Mouse (Mus musculus) liver, embryonic 16.5 days (tissue): ENCODE results near the gene Echs1. TPM values are rescaled to one million over a fixed set of nuclear protein-coding genes. Genes with fewer than 3 reads are reported as not detected.
A peak's percentile ranks its signal among the peaks of the same experiment; 100 is the strongest.

ENCODE experiments used
- ATAC-seq: fragments of 200-750 bp; cut with Nextera tagmentation; 2 replicates; pipeline ENCODE4 v1.8.0; 2017; ENCODE audit warnings: low read depth, mild to moderate bottlenecking, moderate number of reproducible peaks, moderate library complexity
- H3K27ac ChIP-seq: fragments of 300-500 bp; sonication (generic); 2 replicates; pipeline ENCODE4 v1.5.1; 2014; ENCODE audit warnings: mild to moderate bottlenecking, low read length
- H3K27me3 ChIP-seq: fragments of 300-500 bp; sonication (generic); 2 replicates; pipeline ENCODE4 v1.6.1; 2014; ENCODE audit warnings: low read depth, low read length, mixed read lengths; ENCODE audit not compliant: control insufficient read depth, insufficient read depth
- H3K36me3 ChIP-seq: fragments of 300-500 bp; sonication (generic); 2 replicates; pipeline ENCODE4 v1.6.1; 2014; ENCODE audit warnings: mild to moderate bottlenecking; ENCODE audit not compliant: control insufficient read depth, insufficient read depth
- H3K4me1 ChIP-seq: fragments of 300-500 bp; sonication (generic); 2 replicates; pipeline ENCODE4 v1.6.1; 2014; ENCODE audit warnings: low read depth, low read length, mixed read lengths; ENCODE audit not compliant: control insufficient read depth
- H3K4me2 ChIP-seq: fragments of 300-500 bp; sonication (generic); 2 replicates; pipeline ENCODE4 v1.6.1; 2014; ENCODE audit warnings: low read depth, low read length, mixed read lengths
- H3K4me3 ChIP-seq: fragments of 300-500 bp; sonication (generic); 2 replicates; pipeline ENCODE4 v1.5.1; 2014; ENCODE audit warnings: low read depth, mild to moderate bottlenecking, low read length
- H3K9ac ChIP-seq: fragments of 300-500 bp; sonication (generic); 2 replicates; pipeline ENCODE4 v1.6.1; 2014; ENCODE audit warnings: low read depth, low read length
- H3K9me3 ChIP-seq: fragments of 300-500 bp; sonication (generic); replicated peaks from 2 replicates; pipeline ENCODE4 v1.6.1; 2016; ENCODE audit warnings: low read length; ENCODE audit not compliant: control insufficient read depth
- WGBS: fragments of 180-500 bp; shearing (Covaris S2); extraction: QIAGEN DNeasy Blood & Tissue Kit; methylation state at CpG from one replicate; pipeline ENCODE4 v1.1.7; 2014; ENCODE audit not compliant: insufficient replicate concordance; 5-methylcytosine and 5-hydroxymethylcytosine counted together
- polyA plus RNA-seq: library from polyadenylated mRNA; unstranded; fragments of >200 nt; fragmentation: Nextera tagmentation; extraction: Ambion mirVana; gene quantifications from 2 replicates; pipeline ENCODE4 v1.2.1, GENCODE M21; 2015

Echs1 gene
- polyA plus RNA-seq, 1 experiment from 2014 or later: 131 TPM

- 74% methylated on average over 10 of the region's 10 CpGs for WGBS
- Histone ChIP-seq H3K9me3 (no peaks in the 10 kb centered on the region), H3K4me3 (no peak overlapping the region), H3K4me2 (peak overlapping the region; percentile 76), H3K27me3 (no peaks in the 10 kb centered on the region), H3K27ac (no peak overlapping the region), H3K4me1 (peaks cover 2% of the 10 kb centered on the region), H3K9ac (no peak overlapping the region), H3K36me3 (no peaks in the 10 kb centered on the region)
- ATAC-seq: no peak
These were observed 14.8 kb downstream of the Echs1 start for GRCm38 (mm10) chr7:140101498-140101897.

DNA sequence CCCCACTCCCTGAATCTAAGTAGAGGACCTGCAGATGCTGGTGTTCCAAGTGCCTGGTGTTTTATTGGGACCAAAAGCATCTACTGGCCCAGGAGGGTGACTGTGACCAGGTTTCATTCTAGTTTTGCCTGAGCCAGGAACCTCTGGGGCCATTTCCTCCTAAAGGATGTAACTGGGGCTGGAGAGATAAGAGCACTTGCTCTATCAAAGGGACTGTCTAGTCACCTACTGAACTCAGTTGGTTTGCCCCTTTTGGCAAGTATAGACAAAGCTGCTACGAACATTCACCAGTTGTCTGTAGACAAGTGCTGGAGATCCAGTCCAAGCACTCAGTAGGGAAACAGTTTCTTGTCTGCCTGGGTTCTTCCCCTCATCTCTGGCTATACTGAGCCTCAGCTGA, 17.8 kb downstream of the Echs1 start:
- Histone ChIP-seq H3K4me2 (no peak overlapping the region), H3K27ac (no peak overlapping the region), H3K36me3 (no peaks in the 10 kb centered on the region), H3K27me3 (no peaks in the 10 kb centered on the region), H3K9me3 (no peaks in the 10 kb centered on the region), H3K4me1 (peaks cover 2% of the 10 kb centered on the region), H3K4me3 (no peak overlapping the region), H3K9ac (no peak overlapping the region)
- 40% methylated on average over 1 of the region's 1 CpGs for WGBS
- no peak for ATAC-seq

- H3K27me3 ChIP-seq: no peaks in the 10 kb centered on the region
- no peak overlapping the region for H3K27ac ChIP-seq
- no peak overlapping the region for H3K9ac ChIP-seq
- H3K4me1 ChIP-seq: no peaks in the 10 kb centered on the region
- ATAC-seq: no peak
- no peak overlapping the region for H3K4me2 ChIP-seq
- no peak overlapping the region for H3K4me3 ChIP-seq
- no peaks in the 10 kb centered on the region for H3K9me3 ChIP-seq
- H3K36me3 ChIP-seq: no peaks in the 10 kb centered on the region
These were observed 20.2 kb downstream of the Echs1 start for GRCm38 (mm10) chr7:140096055-140096454.

DNA sequence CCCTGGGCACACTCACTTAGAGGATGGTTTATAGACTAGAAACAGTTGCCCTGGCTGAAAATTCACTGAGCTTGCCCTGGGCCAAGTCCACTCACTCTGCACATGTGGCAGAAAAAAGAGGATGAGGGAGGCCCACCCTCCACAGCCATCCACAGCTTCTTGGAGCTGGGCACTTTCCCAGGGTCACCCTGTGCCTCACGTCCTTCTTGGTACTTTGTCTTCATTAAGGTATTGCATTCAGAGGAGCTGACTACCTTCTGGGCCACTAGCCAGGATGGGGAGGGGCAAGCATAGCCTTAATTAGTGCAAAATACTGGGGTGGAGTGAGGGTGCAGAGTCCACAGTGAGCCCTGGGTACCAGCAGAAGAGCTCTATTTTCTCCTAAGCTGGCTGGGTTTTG, 20.7 kb downstream of the Echs1 start:
- ATAC-seq: no peak
- H3K4me2 ChIP-seq: no peak overlapping the region

GRCm38 (mm10) chr7:140094954-140095353, 21.3 kb downstream of the Echs1 start:
- no peak overlapping the region for H3K27ac ChIP-seq
- WGBS: 47% methylated on average over 5 of the region's 5 CpGs
- H3K4me2 ChIP-seq: no peak overlapping the region
- no peaks in the 10 kb centered on the region for H3K27me3 ChIP-seq
- no peaks in the 10 kb centered on the region for H3K36me3 ChIP-seq
- H3K9me3 ChIP-seq: no peaks in the 10 kb centered on the region
- no peaks in the 10 kb centered on the region for H3K4me1 ChIP-seq
- no peak overlapping the region for H3K9ac ChIP-seq
- ATAC-seq: no peak
- no peak overlapping the region for H3K4me3 ChIP-seq

More for the DNA sequence above, 20.7 kb downstream of the Echs1 start:
- H3K27me3 ChIP-seq: no peaks in the 10 kb centered on the region
- H3K27ac ChIP-seq: no peak overlapping the region
- H3K4me1 ChIP-seq: no peaks in the 10 kb centered on the region
- H3K9ac ChIP-seq: no peak overlapping the region
- H3K9me3 ChIP-seq: no peaks in the 10 kb centered on the region
- no peaks in the 10 kb centered on the region for H3K36me3 ChIP-seq
- no peak overlapping the region for H3K4me3 ChIP-seq
- WGBS: 50% methylated on average over 1 of the region's 1 CpGs

DNA sequence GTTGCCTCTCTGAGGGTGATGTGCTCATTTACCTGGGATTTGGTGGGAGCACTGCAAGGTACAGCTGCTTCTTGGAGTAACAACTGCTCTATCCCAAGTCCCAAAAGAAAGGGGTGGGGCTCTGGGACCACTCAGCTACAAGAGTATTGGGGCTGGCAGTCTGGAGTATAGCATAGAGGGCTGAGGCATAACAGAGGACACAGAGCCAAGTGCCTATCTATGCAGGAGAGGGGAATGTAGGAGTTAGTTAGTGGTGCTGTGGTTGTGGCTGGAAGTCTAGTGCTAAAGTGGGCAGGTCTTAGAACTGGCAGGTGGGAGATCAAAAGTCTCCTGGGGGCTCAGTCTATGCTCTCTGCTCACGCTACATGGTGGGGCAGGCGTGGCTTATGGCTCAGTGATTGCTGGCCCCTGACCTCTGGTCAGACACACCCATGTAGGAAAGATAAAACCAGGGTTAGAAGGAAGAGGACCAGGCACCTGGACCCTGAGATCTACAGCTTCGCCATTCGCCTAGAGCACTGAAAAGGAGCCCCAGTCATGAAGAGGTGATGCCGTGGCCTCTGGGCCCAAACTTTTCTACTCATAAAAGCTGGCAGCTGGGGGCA, 23.2 kb downstream of the Echs1 start, which contains the start of gene Prap1:
TSS of gene Prap1 (plus strand) at position 472 of the 605 bp plus-strand sequence.
- no peak for ATAC-seq
- Histone ChIP-seq H3K27me3 (no peaks in the 10 kb centered on the region), H3K9ac (no peak within 1 kb of the TSS), H3K9me3 (no peaks in the 10 kb centered on the region), H3K4me3 (no peak within 1 kb of the TSS), H3K4me2 (no peak within 1 kb of the TSS), H3K27ac (no peak within 1 kb of the TSS), H3K4me1 (no peaks in the 10 kb centered on the region), H3K36me3 (no peaks in the 10 kb centered on the region)
- WGBS: 53% methylated on average over 5 of the region's 5 CpGs

GRCm38 (mm10) chr7:140090601-140091000, 25.7 kb downstream of the Echs1 start:
- Histone ChIP-seq H3K9ac (no peak overlapping the region), H3K4me1 (no peaks in the 10 kb centered on the region), H3K4me2 (no peak overlapping the region), H3K27me3 (no peaks in the 10 kb centered on the region), H3K27ac (no peak overlapping the region), H3K36me3 (no peaks in the 10 kb centered on the region), H3K9me3 (no peaks in the 10 kb centered on the region), H3K4me3 (no peak overlapping the region)
- ATAC-seq: no peak
- 72% methylated on average over 10 of the region's 10 CpGs for WGBS

DNA sequence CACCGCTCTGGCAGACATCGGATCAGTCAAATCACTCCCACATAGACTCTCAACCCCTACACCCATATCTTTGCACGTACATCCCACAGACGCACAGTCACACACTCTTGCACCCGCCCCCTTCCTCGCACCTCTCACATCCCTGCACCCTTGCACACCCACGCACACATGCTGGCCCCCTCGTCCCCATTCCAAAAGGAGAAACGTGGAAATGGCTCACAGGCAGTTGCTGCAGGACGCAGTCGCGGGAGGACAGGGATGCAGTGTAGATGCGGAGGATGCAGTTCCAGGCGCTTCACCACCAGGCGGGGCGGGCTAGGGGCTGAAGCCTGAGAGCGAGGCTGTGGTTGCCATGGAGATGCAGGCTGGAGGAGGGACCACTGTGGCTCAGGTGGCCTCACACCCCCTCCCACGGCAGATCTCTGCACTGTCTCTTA, 34.0 kb downstream of the Echs1 start, which contains the start of gene Caly:
TSS of gene Caly (minus strand) at position 307 of the 437 bp plus-strand sequence.
- H3K4me3 ChIP-seq: no peak within 1 kb of the TSS
- no peaks in the 10 kb centered on the region for H3K36me3 ChIP-seq
- WGBS: 9% methylated on average over 18 of the region's 18 CpGs
- H3K4me1 ChIP-seq: no peaks in the 10 kb centered on the region
- no peak within 1 kb of the TSS for H3K4me2 ChIP-seq
- H3K9ac ChIP-seq: no peak within 1 kb of the TSS
- H3K27me3 ChIP-seq: peaks cover 31% of the 10 kb centered on the region
- ATAC-seq: no peak
- no peak within 1 kb of the TSS for H3K27ac ChIP-seq
- no peaks in the 10 kb centered on the region for H3K9me3 ChIP-seq

GRCm38 (mm10) chr7:140081408-140082241, 34.7 kb downstream of the Echs1 start:
- Histone ChIP-seq H3K4me2 (no peak overlapping the region), H3K4me1 (no peaks in the 10 kb centered on the region), H3K9ac (no peak overlapping the region), H3K27me3 (peaks cover 31% of the 10 kb centered on the region), H3K4me3 (no peak overlapping the region), H3K36me3 (no peaks in the 10 kb centered on the region), H3K27ac (no peak overlapping the region), H3K9me3 (no peaks in the 10 kb centered on the region)
- no peak for ATAC-seq
- WGBS: 20% methylated on average over 20 of the region's 20 CpGs
